Mouse (Mus musculus): ENCODE measurements around the gene Atxn1. TPM values are rescaled to one million over a fixed set of nuclear protein-coding genes. Genes with fewer than 3 reads are reported as not detected.
A peak's percentile ranks its signal among the peaks of the same experiment; 100 is the strongest.

The Atxn1 gene
- total RNA-seq, 1 experiment from 2014 or later = 19.8 TPM

DNA sequence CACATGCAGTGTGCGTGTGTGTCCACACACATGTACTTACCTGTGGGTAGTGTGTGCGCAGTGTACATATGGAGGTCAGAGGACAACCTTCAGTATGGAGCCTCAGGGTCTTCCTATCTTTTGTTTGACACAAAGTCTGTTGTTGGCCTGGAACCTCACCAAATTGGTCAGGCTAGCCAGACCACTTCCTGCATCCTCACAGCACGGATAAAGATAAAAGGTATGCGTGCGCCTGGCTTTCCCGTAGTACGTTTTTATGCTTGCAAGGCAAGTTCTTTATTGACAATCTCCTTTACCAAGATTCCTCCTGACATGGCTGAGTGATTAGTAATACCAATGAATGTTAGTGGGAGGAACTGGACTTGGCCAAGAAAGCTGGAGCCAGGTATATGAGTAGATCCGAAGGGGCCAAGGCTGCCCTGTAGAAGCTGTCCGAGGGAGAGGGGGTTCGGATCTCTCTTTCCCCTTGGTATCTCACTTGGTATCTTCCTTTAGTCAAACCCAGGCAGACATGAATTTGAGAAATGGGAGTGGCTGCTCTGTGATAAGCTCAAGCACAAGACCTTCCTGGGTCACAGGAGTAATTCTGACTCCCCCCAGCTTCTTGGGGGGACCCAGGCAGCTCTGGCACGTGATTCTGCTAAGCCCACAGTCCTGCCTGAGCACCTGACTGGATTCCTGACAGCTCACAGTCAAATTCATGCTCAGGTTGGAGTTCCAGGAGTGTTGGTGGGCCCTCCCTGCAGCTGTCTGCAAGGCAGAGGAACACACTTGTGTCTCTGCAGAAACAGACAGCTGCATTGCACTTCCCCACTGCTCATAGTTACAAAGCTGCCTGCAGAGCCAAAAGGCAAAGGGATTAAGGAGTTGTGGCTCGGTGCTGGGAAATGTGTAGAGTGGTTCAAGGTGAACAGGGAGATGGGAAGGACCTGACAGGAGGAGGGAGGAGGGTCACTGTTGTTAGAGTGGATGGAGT is 451.5 kb downstream of the Atxn1 start:
- ATAC-seq (replicated peaks in 1 of 2; ENCODE audit: insufficient read depth in 1 of 2, low FRiP score in 2 of 2, low TSS enrichment in 1 of 2, low read depth in 1 of 2, poor library complexity in 2 of 2, severe bottlenecking in 2 of 2) = no peak; a peak in 1 of 4 replicates

DNA sequence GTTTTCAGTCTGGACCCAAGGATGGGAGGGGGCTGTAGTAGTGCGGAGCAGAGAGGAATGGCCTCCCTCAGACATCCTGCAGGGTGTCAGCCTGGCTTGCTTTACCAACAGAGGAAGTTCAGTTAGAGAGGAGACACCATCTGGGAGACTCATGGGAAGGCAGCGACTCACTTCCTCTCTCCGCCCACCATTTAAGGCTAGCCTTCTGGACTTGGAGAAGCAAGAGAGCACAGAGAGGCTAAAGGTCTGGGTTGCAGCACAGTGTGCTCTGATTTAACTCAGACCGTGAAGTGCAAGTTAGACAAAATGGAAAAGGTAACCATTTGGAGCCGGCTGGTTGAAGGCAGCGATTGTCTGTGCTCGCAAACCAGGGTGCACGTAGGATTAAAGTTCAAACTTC is 452.3 kb downstream of the Atxn1 start:
- ATAC-seq (replicated peaks in 1 of 2; ENCODE audit: insufficient read depth in 1 of 2, low FRiP score in 2 of 2, low TSS enrichment in 1 of 2, low read depth in 1 of 2, poor library complexity in 2 of 2, severe bottlenecking in 2 of 2) = peak; percentile 24 to 37; a peak in 2 of 4 replicates

DNA sequence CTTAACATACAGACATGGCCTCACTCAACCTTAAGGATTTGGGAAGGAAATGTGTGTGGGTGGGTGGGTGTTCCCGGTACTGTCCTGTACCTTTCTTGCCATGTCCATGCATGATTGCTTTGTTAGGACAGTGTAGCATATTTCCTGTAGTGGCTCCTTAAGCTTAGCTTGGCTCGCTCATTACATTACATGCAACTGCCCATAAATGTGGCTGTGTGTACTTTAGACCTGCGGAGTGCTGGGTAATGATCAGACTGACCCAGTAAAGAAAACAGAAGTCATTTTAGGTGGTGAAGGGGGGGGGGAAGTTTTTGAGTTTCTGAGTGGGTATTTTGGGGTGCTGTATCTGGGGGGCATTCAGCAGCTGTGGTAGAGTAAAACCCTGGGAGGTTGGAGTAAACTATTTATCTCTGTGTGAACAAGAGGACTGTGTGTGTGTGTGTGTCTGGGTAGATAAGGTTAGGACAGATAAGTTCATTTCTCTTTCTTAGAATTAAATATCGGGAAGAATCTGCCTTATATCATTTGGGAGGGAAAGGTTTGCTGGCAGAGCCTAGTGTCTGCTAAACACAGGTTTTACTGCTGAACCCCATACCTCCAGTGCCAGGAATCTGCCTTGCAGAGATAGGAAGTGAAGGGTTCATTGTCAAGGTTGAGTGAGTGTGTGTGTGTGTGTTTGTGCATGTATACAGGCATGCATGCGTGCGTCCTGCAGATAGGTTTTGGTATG is 452.9 kb downstream of the Atxn1 start:
- no peak for ATAC-seq (replicated peaks in 1 of 2; ENCODE audit: insufficient read depth in 1 of 2, low FRiP score in 2 of 2, low TSS enrichment in 1 of 2, low read depth in 1 of 2, poor library complexity in 2 of 2, severe bottlenecking in 2 of 2)

GRCm38 (mm10) chr13:45509366-45509765 is 455.4 kb downstream of the Atxn1 start:
- ATAC-seq (replicated peaks in 1 of 2; ENCODE audit: insufficient read depth in 1 of 2, low FRiP score in 2 of 2, low TSS enrichment in 1 of 2, low read depth in 1 of 2, poor library complexity in 2 of 2, severe bottlenecking in 2 of 2) = no peak

GRCm38 (mm10) chr13:45508495-45508894 is 456.3 kb downstream of the Atxn1 start:
- peak; percentile 34 to 72; a peak in 3 of 4 replicates for ATAC-seq (replicated peaks in 1 of 2; ENCODE audit: insufficient read depth in 1 of 2, low FRiP score in 2 of 2, low TSS enrichment in 1 of 2, low read depth in 1 of 2, poor library complexity in 2 of 2, severe bottlenecking in 2 of 2)

DNA sequence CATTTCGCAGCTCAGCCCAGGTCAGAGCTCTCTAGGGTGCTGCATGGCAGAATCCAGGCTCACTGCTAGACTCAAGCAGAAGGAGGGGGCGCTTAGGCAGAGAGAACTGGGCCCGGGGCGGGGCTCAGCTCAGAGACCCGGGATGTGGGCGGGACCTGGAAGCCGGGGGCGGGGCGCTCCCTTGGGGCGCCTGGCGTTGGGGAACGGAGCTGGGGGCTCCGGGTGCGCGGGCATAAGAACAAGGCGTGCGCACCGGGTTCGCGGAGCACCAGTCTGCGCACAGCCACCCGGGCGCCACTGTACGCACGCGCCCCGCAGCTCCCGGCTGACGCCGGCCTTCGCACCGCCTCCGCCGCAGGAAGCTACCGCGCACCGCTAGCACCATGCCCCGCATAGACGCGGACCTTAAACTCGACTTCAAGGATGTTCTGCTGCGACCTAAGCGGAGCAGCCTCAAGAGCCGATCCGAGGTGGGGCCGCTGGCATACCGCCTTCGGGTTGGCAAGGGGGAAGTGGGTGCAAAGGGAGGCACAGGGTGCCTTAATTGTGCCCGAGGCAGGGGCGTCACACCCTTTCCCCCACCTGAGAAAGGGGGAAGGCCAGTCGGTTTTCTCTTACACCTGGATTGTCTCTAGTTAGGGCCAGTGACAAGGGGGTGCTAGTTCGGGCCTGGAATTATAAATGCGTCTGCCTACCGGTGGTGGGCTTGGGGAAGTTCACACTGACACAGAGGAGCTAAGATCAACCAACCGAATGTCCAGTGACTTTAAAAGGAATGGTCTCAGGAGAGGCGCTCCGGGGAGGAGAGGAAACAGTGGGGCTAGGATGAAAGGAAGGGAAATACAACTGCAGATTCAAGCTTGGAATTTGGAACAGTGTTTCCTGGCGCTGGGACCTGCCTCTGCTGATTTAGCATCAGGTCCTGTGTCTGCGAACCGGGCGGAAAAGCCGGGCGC is 457.3 kb downstream of the Atxn1 start, which contains the start of gene Gmpr:
Gene Gmpr (plus strand): TSS at position 171 of the 956 bp plus-strand sequence.
- ATAC-seq (replicated peaks in 1 of 2; ENCODE audit: insufficient read depth in 1 of 2, low FRiP score in 2 of 2, low TSS enrichment in 1 of 2, low read depth in 1 of 2, poor library complexity in 2 of 2, severe bottlenecking in 2 of 2) = peak; percentile 63 to 67

DNA sequence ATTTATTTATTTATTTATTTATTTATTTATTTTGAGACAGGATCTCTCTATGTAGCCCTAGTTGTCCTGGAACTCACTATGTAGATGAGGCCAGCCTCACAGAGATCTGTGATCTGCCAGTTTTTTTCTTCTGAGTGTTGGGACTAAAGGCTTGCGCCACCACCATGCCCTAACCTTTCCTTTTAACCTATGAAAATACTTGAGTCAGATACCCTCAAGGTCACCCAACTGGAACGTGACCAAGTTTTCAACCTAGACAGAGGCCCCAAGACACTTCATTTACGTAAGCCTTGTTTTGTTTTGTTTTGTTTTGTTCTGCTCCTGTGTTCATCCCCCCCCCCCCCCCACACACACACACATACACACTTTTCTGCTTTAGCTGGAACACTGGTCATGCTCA is 459.3 kb downstream of the Atxn1 start:
- no peak for ATAC-seq (replicated peaks in 1 of 2; ENCODE audit: insufficient read depth in 1 of 2, low FRiP score in 2 of 2, low TSS enrichment in 1 of 2, low read depth in 1 of 2, poor library complexity in 2 of 2, severe bottlenecking in 2 of 2)

GRCm38 (mm10) chr13:45502791-45503190 is 462.0 kb downstream of the Atxn1 start:
- ATAC-seq (replicated peaks in 1 of 2; ENCODE audit: insufficient read depth in 1 of 2, low FRiP score in 2 of 2, low TSS enrichment in 1 of 2, low read depth in 1 of 2, poor library complexity in 2 of 2, severe bottlenecking in 2 of 2) = no peak

- no peak for ATAC-seq (replicated peaks in 1 of 2; ENCODE audit: insufficient read depth in 1 of 2, low FRiP score in 2 of 2, low TSS enrichment in 1 of 2, low read depth in 1 of 2, poor library complexity in 2 of 2, severe bottlenecking in 2 of 2)
Measured at GRCm38 (mm10) chr13:45499906-45500305, 464.9 kb downstream of the Atxn1 start.

Measured in hematopoietic stem cell, adult 5-6 weeks (primary cell).